Mouse (Mus musculus) liver, embryonic 18 days (tissue): ENCODE measurements around the gene Slc38a6. TPM values are rescaled to one million over a fixed set of nuclear protein-coding genes. Genes with fewer than 3 reads are reported as not detected.

Experiments
- polyA plus RNA-seq: library from polyadenylated mRNA; depleted of rRNA; stranded (reverse); fragments of >200 nt; gene quantifications from 2 replicates; pipeline ENCODE4 v1.2.3, GENCODE M21; 2012; rRNA removed

The Slc38a6 gene
- 4.2 and 5.1 TPM in 2 replicates for polyA plus RNA-seq

GRCm38 (mm10) chr12:73286287-73287092 is at the start of gene Slc38a6, which contains the start of gene Trmt5:
Gene Slc38a6, plus strand, starts transcription at chr12:73286779.
Gene Trmt5, minus strand, starts transcription at chr12:73286710.

Other genes starting within 250 kb of the Slc38a6 start
- 0.01 TPM in 1 of 2 replicates, not detected in the other for gene Six1, start 232.9 kb upstream of the Slc38a6 start, polyA plus RNA-seq
- 0.02 TPM in 2 replicates for gene Six4, start 173.3 kb upstream of the Slc38a6 start, polyA plus RNA-seq
- gene Mnat1, start 163.1 kb upstream of the Slc38a6 start, polyA plus RNA-seq: 6.3 and 6.5 TPM in 2 replicates
- 4.9 and 5.0 TPM in 2 replicates for gene Trmt5, start 69 bp upstream of the Slc38a6 start, polyA plus RNA-seq